Mouse (Mus musculus): ENCODE data around the gene Gm8947.

Gene Gm8947

DNA sequence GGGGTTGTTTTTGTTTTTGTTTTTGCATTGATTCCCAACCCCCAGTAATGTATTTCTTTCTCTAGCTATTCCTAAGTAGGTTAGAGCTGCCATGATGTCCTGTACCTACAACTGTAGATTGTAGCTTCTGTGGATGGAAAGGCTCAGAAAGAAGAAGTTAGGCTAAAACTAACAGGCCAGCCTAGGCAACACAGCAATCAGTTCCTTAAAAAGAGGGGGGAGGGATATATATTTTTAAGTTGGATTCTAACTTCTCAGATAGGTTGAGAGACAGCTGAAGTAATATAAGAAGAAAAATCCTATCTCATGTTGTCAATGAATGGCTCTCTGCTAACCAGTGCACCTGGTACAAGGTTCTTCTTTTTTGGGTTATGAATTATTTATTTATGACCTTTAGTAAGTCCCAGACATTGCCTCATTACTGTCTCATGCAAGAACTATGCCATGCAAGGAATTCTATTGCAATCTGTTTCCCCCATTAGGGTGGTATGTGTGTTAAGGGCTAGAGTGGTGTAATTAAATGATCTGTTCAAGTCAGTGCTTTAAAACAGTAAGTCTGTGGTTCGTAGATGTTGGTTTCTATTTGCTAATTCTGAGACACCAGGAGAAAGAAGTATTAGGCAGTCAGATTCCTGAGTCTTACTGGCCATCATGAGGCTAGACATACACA lies 36.3 kb downstream of the Gm8947 start:
- DNase-seq: no peak

DNA sequence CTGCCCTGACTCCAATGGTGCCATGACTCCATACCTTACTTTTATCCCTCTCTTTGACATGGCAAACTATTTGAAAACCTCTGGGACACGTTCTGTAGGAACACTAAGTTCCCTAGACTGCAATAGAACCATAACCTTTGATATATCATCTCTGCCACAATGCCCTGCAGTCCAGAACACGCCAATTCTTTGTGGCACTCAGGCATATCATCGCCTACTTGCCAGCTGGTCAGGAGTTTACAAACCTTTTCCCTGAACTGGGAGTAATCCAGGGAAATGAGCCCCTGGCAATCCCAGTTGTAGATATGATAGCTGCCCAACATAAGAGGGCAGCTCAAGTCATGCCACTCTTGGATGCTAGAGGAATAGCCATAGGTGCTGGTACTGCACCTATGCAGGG lies 40.2 kb downstream of the Gm8947 start:
- no peak for DNase-seq

DNA sequence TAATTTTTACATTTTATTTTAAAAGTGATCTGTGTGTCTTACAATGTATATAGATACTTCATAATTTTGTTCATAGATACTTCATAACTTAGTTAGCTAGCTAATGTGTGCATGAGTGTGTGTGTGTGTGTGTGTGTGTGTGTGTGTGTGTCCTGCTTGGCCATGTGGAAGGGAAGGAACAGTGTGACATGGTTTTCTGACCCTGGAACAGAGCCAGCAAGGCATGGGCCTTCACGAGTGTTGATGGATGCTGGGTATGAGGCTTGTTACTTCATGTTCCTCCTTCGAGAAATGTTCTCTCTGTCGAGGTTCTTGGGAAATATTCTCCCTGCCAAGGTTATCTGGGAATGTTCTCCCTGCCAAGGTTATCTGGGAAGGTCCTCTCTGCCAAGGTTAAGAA lies 41.6 kb downstream of the Gm8947 start:
- DNase-seq: no peak

DNA sequence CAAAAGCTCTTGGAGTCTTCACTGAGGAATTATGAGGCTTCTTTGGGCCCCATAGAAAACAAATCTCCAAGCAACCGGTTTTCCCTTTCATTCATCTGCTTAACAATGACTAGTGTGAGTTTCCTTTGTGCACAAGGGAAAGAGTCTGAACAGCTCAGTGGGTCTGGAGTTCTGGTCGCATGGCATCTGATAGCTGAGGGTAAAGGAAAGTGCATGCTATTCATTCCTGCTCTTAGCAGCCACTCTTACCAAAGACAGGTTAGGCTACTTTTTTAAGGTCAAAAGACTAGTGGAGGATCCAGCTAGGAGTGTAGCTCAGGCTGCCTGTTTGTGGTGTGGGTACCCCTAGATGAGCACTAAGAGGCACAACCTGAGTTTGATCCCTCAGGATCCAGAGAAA lies 43.4 kb downstream of the Gm8947 start:
- DNase-seq: no peak

DNA sequence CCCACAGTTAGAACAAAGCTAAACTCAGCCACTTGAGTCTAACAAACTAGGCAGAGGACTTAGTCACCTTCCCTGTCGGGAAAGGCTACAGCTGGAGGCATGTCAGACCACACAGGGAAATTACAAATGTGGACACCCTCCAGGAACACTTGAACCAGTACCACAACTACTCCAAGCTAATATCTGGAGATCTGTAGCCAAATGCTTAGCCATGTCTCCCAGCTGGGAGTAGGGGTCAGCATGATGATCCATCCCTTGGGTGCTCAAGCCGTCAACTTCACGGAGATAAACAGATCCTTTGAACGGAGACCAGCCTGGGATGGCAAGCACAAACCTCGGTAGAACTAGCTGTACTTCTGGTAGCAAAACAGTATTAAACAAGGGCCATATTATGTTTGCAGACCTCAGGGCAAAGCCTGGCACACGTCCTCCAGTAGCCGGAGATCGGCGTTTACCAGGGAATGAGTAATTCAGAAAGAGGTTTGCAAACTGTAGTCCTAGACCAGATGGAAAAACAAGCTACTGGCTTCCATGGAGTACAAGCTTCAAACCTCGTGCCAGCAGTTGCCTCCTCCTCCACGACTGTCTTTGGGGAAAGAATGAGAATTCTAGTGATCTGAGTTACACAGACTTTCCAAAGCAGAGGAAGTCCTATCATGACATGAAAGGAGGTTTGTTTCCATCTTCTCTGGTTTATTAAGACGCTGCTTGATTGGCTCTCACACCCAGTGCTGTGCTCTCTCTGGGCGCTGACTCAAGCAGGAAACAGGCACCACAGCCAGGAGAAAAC lies 44.2 kb downstream of the Gm8947 start:
- DNase-seq: no peak

DNA sequence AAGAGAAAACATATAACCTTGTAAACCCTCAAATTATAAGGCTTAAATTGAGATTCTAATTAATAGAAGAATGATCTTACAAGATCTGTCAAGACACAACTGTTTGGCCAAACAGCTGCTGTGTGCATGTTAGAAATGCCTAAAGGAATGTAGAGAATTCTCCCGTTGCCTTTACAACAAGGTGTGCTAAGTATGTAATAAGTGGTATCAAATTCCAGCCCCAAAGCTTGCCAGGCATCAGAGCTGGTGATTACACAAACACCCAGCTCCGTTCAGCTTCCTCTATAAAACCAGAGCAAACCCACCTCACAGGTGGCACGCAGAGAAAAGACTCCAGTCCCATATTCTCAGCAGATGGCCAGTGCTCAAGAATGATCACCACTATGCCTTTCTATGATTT lies 45.6 kb downstream of the Gm8947 start:
- DNase-seq: no peak

DNA sequence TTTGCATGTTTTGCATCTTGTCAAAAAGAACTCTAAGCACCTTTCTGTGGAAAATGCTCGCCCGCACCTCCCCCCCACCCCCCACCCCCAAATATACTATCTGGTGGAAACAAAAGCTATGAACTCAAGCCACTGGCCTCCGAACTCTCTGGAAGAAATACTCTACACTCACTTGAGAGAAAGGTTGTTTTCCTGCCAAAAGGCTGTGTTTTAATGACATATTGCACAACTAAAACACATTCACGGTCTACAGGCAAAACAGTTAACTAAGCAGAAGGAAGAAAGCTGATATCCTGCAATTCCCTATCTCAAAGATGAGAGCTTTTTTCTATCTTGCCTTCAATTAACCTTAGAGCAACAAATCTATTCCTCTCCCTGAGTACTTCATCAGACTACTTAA lies 51.2 kb downstream of the Gm8947 start:
- DNase-seq: no peak
